Mouse (Mus musculus): ENCODE measurements around the gene Cysrt1. TPM values are rescaled to one million over a fixed set of nuclear protein-coding genes. Genes with fewer than 3 reads are reported as not detected.
"Not testable (repeated sequence)": the region's sequence is repeated elsewhere in the genome, so short reads cannot be mapped to it uniquely, and the experiment has no call there.

Cysrt1 gene
- total RNA-seq, 2 experiments from 2014 or later, result 0.79 TPM; not detected in 1

- DNase-seq (ENCODE audit: low spot score in 2 of 2), result no peak
Observed at GRCm38 (mm10) chr2:25266720-25267119, 24.5 kb upstream of the Cysrt1 start.

GRCm38 (mm10) chr2:25265897-25266656 lies 23.8 kb upstream of the Cysrt1 start:
- no peak for DNase-seq (ENCODE audit: low spot score in 2 of 2)
- intact Hi-C loops (cut with DNase I), result no loop called here

More at GRCm38 (mm10) chr2:25266720-25267119, 24.5 kb upstream of the Cysrt1 start:
- intact Hi-C loops (cut with DNase I), result no loop called here

GRCm38 (mm10) chr2:25264851-25265250 lies 22.6 kb upstream of the Cysrt1 start:
- intact Hi-C loops (cut with DNase I), result no loop called here
- no peak for DNase-seq (ENCODE audit: low spot score in 2 of 2)

GRCm38 (mm10) chr2:25264286-25264660 lies 22.0 kb upstream of the Cysrt1 start:
- no peak for DNase-seq (ENCODE audit: low spot score in 2 of 2)
- intact Hi-C loops (cut with DNase I), result no loop called here

GRCm38 (mm10) chr2:25263623-25264285 lies 21.5 kb upstream of the Cysrt1 start:
- DNase-seq (ENCODE audit: low spot score in 2 of 2), result no peak
- intact Hi-C loops (cut with DNase I), result no loop called here

GRCm38 (mm10) chr2:25262795-25263622 lies 20.8 kb upstream of the Cysrt1 start:
- intact Hi-C loops (cut with DNase I), result no loop called here
- DNase-seq (ENCODE audit: low spot score in 2 of 2), result no peak

GRCm38 (mm10) chr2:25262291-25262767 lies 20.1 kb upstream of the Cysrt1 start, which contains the start of gene Tprn:
Gene Tprn (plus strand): TSS chr2:25262618.
- intact Hi-C loops (cut with DNase I), result no loop called here
- DNase-seq (ENCODE audit: low spot score in 2 of 2), result peak; percentile 95 to 98

- DNase-seq (ENCODE audit: low spot score in 2 of 2), result no peak
- intact Hi-C loops (cut with DNase I), result no loop called here
Observed at GRCm38 (mm10) chr2:25261870-25262269, 19.6 kb upstream of the Cysrt1 start.

GRCm38 (mm10) chr2:25258887-25259286 lies 16.6 kb upstream of the Cysrt1 start:
- intact Hi-C loops (cut with DNase I), result loop anchor here (5.0 kb wide), 1 partner anchor 67 kb away; no protein-coding TSS in a partner anchor
- DNase-seq (ENCODE audit: low spot score in 2 of 2), result no peak

GRCm38 (mm10) chr2:25257250-25257649 lies 15.0 kb upstream of the Cysrt1 start:
- DNase-seq (ENCODE audit: low spot score in 2 of 2), result not testable (repeated sequence)
- intact Hi-C loops (cut with DNase I), result loop anchor here (5.0 kb wide), 1 partner anchor 65 kb away; no protein-coding TSS in a partner anchor

- DNase-seq (ENCODE audit: low spot score in 2 of 2), result peak in 1 of 2 experiments; percentile 44
- intact Hi-C loops (cut with DNase I), result loop anchor here (5.0 kb wide), 1 partner anchor 64 kb away; no protein-coding TSS in a partner anchor
Observed at GRCm38 (mm10) chr2:25256443-25257109, 14.3 kb upstream of the Cysrt1 start.

- intact Hi-C loops (cut with DNase I), result loop anchor here (5.0 kb wide), 1 partner anchor 63 kb away; no protein-coding TSS in a partner anchor
- DNase-seq (ENCODE audit: low spot score in 2 of 2), result peak; percentile 85 to 88
Observed at GRCm38 (mm10) chr2:25255284-25255779, 13.1 kb upstream of the Cysrt1 start, which contains the start of gene Tmem203. Gene Tmem203 (plus strand): TSS chr2:25255439.

GRCm38 (mm10) chr2:25252331-25252730 lies 10.1 kb upstream of the Cysrt1 start:
- intact Hi-C loops (cut with DNase I), result no loop called here
- no peak for DNase-seq (ENCODE audit: low spot score in 2 of 2)

- DNase-seq (ENCODE audit: low spot score in 2 of 2), result no peak
- intact Hi-C loops (cut with DNase I), result no loop called here
Observed at GRCm38 (mm10) chr2:25246183-25247072, 4.2 kb upstream of the Cysrt1 start, which contains the start of gene AL732309.1. Gene AL732309.1 (minus strand): TSS chr2:25246863.

GRCm38 (mm10) chr2:25244144-25244543 lies 1.9 kb upstream of the Cysrt1 start:
- intact Hi-C loops (cut with DNase I), result no loop called here
- no peak for DNase-seq (ENCODE audit: low spot score in 2 of 2)

GRCm38 (mm10) chr2:25243342-25243741 lies 1.1 kb upstream of the Cysrt1 start:
- no peak for DNase-seq (ENCODE audit: low spot score in 2 of 2)
- intact Hi-C loops (cut with DNase I), result no loop called here

- intact Hi-C loops (cut with DNase I), result no loop called here
- DNase-seq (ENCODE audit: low spot score in 2 of 2), result no peak
Observed at GRCm38 (mm10) chr2:25241438-25241775, 845 bp downstream of the Cysrt1 start.
